Mouse (Mus musculus) cerebellum, adult 8-10 months (tissue): ENCODE data around the gene Zfp781.
A peak's percentile ranks its signal among the peaks of the same experiment; 100 is the strongest.
"Not testable (repeated sequence)": the region's sequence is repeated elsewhere in the genome, so short reads cannot be mapped to it uniquely, and the experiment has no call there.

Experiments
- DNase-seq: peaks from one replicate; pipeline ENCODE4 v3.0.0; 2022

Gene Zfp781

GRCm38 (mm10) chr10:81929842-81930743 is at the start of gene Zfp781:
TSS of gene Zfp781 (minus strand) at chr10:81930480.
- not testable (repeated sequence) for DNase-seq

- peak; percentile 37 for DNase-seq
These were observed 48.2 kb upstream of the Zfp781 start for GRCm38 (mm10) chr10:81978365-81979003.

GRCm38 (mm10) chr10:81930744-81931118 is 451 bp upstream of the Zfp781 start:
- not testable (repeated sequence) for DNase-seq

GRCm38 (mm10) chr10:81863409-81864407 is 66.6 kb downstream of the Zfp781 start, which contains the start of gene Gm32687:
TSS of gene Gm32687 (plus strand) at chr10:81863934.
- peak; percentile 10 for DNase-seq
